Mouse (Mus musculus): Measurements from ENCODE around the gene St6galnac3. TPM values are rescaled to one million over a fixed set of nuclear protein-coding genes. Genes with fewer than 3 reads are reported as not detected.

Gene St6galnac3
- polyA plus RNA-seq, 1 experiment = not detected

DNA sequence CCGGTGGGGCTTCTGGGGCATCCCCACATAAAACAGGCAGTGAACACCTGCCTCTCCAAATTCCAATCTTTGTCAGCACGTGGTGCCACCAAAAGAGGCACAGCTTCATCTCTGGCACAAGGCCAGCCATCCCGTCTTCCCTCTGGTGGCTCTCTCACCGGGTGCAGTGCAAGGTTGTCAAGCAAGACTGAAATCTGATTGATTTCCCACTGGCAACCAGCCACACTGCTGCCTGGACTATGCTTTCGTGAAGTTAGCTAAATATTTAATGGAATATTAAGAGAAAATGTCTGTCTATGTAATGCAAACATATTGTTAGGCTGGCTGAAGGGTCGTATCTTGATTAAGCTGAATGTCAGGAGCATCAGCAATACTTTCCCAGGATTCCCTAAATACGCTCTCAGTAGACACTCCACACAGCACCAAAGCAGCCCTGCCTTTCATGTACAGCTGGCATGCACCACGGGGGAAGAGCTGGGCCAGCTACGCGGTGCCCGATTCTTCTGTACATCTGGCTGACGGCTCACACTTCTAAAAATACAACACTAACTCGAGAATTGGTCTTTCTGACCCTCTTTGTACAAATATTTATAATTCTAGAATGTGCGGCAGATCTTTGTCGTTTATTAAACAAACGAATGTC is 442.7 kb downstream of the St6galnac3 start:
- H3K4me1 ChIP-seq (ENCODE audit: control insufficient read depth, insufficient read depth, low read length) = no peaks in the 10 kb centered on the region
- H3K27ac ChIP-seq (ENCODE audit: insufficient read depth, low read depth, low read length) = no peak overlapping the region
- H3K4me3 ChIP-seq (ENCODE audit: insufficient read depth, low read length) = no peak overlapping the region
- TF ChIP-seq POLR2A (IDR thresholded peaks at IDR 0.05; ENCODE audit: borderline replicate concordance, low read depth, low read length) (no peak), CTCF (IDR thresholded peaks at IDR 0.05; ENCODE audit: low read depth, low read length) (no peak)

DNA sequence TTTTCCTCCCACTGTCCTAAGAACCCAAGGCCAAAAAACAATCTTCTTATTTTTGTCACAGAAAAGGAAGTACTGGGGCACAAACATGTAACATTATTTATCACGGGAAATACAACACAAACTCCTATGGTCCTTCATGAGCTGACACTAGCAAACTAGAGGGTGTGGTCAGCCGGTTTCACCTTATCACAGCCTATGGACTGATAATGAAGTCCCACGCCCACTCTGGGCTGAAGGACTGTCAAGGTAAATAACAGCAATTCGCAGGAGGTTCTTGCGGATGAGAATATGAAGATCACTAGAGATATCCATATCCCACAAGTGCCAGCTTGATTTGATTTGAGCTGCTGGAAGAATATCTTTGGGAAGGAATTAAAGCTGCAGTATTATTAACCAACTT is 446.7 kb downstream of the St6galnac3 start:
- no peak for TF ChIP-seq POLR2A (IDR thresholded peaks at IDR 0.05; ENCODE audit: borderline replicate concordance, low read depth, low read length)
- TF ChIP-seq CTCF (IDR thresholded peaks at IDR 0.05; ENCODE audit: low read depth, low read length) = no peak
- Histone ChIP-seq H3K27ac (ENCODE audit: insufficient read depth, low read depth, low read length) (no peak overlapping the region), H3K4me1 (ENCODE audit: control insufficient read depth, insufficient read depth, low read length) (no peaks in the 10 kb centered on the region), H3K4me3 (ENCODE audit: insufficient read depth, low read length) (no peak overlapping the region)

GRCm38 (mm10) chr3:153277389-153277999 is 447.5 kb downstream of the St6galnac3 start:
- Histone ChIP-seq H3K27ac (ENCODE audit: insufficient read depth, low read depth, low read length) (no peak overlapping the region), H3K4me1 (ENCODE audit: control insufficient read depth, insufficient read depth, low read length) (no peaks in the 10 kb centered on the region), H3K4me3 (ENCODE audit: insufficient read depth, low read length) (no peak overlapping the region)
- TF ChIP-seq CTCF (IDR thresholded peaks at IDR 0.05; ENCODE audit: low read depth, low read length) (no peak), POLR2A (IDR thresholded peaks at IDR 0.05; ENCODE audit: borderline replicate concordance, low read depth, low read length) (no peak)

- Histone ChIP-seq H3K27ac (ENCODE audit: insufficient read depth, low read depth, low read length) (no peak overlapping the region), H3K4me3 (ENCODE audit: insufficient read depth, low read length) (no peak overlapping the region), H3K4me1 (ENCODE audit: control insufficient read depth, insufficient read depth, low read length) (no peaks in the 10 kb centered on the region)
- TF ChIP-seq POLR2A (IDR thresholded peaks at IDR 0.05; ENCODE audit: borderline replicate concordance, low read depth, low read length) = no peak
- no peak for TF ChIP-seq CTCF (IDR thresholded peaks at IDR 0.05; ENCODE audit: low read depth, low read length)
Measured at GRCm38 (mm10) chr3:153276830-153277388, 448.1 kb downstream of the St6galnac3 start.

GRCm38 (mm10) chr3:153276101-153276829 is 448.7 kb downstream of the St6galnac3 start:
- no peak overlapping the region for H3K4me3 ChIP-seq (ENCODE audit: insufficient read depth, low read length)

GRCm38 (mm10) chr3:153272241-153272640 is 452.7 kb downstream of the St6galnac3 start:
- Histone ChIP-seq H3K27ac (ENCODE audit: insufficient read depth, low read depth, low read length) (no peak overlapping the region), H3K4me1 (ENCODE audit: control insufficient read depth, insufficient read depth, low read length) (no peaks in the 10 kb centered on the region), H3K4me3 (ENCODE audit: insufficient read depth, low read length) (no peak overlapping the region)
- TF ChIP-seq POLR2A (IDR thresholded peaks at IDR 0.05; ENCODE audit: borderline replicate concordance, low read depth, low read length) (no peak), CTCF (IDR thresholded peaks at IDR 0.05; ENCODE audit: low read depth, low read length) (no peak)

More at GRCm38 (mm10) chr3:153276101-153276829, 448.7 kb downstream of the St6galnac3 start:
- TF ChIP-seq CTCF (IDR thresholded peaks at IDR 0.05; ENCODE audit: low read depth, low read length) = no peak
- TF ChIP-seq POLR2A (IDR thresholded peaks at IDR 0.05; ENCODE audit: borderline replicate concordance, low read depth, low read length) = no peak
- no peaks in the 10 kb centered on the region for H3K4me1 ChIP-seq (ENCODE audit: control insufficient read depth, insufficient read depth, low read length)
- no peak overlapping the region for H3K27ac ChIP-seq (ENCODE audit: insufficient read depth, low read depth, low read length)

DNA sequence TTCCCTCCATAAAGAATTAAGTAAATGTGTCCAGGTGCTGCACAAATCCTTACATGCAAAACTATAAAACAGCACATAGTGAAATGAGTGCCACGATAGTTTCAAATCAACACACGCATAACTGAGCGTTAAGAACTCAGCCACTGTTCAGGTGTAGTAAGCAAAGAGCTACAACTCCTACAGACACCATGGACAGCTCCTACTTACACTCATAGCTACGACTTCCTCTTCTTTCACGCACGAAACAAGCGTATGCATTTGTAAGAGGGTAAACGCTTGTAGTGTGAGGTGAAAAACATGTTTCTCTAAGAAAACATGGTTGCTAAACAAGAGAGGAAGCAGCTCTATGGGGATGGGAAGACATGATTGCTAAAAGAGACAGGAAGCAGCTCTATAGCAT is 457.6 kb downstream of the St6galnac3 start:
- H3K4me1 ChIP-seq (ENCODE audit: control insufficient read depth, insufficient read depth, low read length) = no peaks in the 10 kb centered on the region
- H3K4me3 ChIP-seq (ENCODE audit: insufficient read depth, low read length) = no peak overlapping the region
- H3K27ac ChIP-seq (ENCODE audit: insufficient read depth, low read depth, low read length) = no peak overlapping the region
- TF ChIP-seq POLR2A (IDR thresholded peaks at IDR 0.05; ENCODE audit: borderline replicate concordance, low read depth, low read length) (no peak), CTCF (IDR thresholded peaks at IDR 0.05; ENCODE audit: low read depth, low read length) (no peak)

GRCm38 (mm10) chr3:153261985-153262384 is 463.0 kb downstream of the St6galnac3 start:
- Histone ChIP-seq H3K4me3 (ENCODE audit: insufficient read depth, low read length) (no peak overlapping the region), H3K4me1 (ENCODE audit: control insufficient read depth, insufficient read depth, low read length) (no peaks in the 10 kb centered on the region), H3K27ac (ENCODE audit: insufficient read depth, low read depth, low read length) (no peak overlapping the region)
- no peak for TF ChIP-seq CTCF (IDR thresholded peaks at IDR 0.05; ENCODE audit: low read depth, low read length)
- TF ChIP-seq POLR2A (IDR thresholded peaks at IDR 0.05; ENCODE audit: borderline replicate concordance, low read depth, low read length) = no peak

DNA sequence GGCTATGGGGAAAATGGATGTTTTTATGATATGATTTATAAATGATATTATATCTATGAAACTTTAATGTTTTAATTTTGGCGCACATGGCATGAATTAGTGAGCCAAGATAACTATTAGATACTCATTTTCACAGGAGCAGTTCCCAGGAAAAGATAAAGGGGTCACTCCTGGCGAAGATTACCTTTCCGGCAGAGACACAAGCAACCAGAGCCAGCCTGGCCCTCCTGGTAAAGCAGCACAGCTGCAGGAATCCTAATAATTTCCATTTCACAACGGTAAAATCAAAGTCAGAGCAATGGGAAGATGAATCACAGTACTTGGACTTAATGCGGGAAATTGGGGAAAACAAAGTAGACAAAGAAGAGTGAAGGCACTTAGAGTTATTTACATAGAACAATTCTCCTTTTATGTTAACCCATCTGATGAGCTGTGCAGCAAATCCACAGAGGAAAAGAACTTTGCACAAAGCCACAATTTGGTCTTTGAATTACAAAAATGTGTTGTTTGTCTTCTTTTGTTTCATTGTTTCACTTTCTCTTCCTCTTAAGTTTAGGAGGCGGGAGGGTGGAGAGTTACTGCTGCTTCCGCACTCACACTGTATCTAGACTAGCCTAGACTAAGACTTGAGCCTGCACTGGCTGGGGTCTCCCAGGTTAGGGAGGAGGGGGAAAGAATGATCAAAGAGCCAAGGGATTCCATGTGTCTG is 464.6 kb downstream of the St6galnac3 start:
- TF ChIP-seq POLR2A (IDR thresholded peaks at IDR 0.05; ENCODE audit: borderline replicate concordance, low read depth, low read length) = no peak
- TF ChIP-seq CTCF (IDR thresholded peaks at IDR 0.05; ENCODE audit: low read depth, low read length) = no peak
- Histone ChIP-seq H3K4me3 (ENCODE audit: insufficient read depth, low read length) (no peak overlapping the region), H3K27ac (ENCODE audit: insufficient read depth, low read depth, low read length) (no peak overlapping the region), H3K4me1 (ENCODE audit: control insufficient read depth, insufficient read depth, low read length) (no peaks in the 10 kb centered on the region)
